Mouse (Mus musculus) forebrain, embryonic 11.5 days (tissue): ENCODE measurements around the gene Svs1. TPM values are rescaled to one million over a fixed set of nuclear protein-coding genes. Genes with fewer than 3 reads are reported as not detected.

Experiments used
- ATAC-seq: fragments of 200-750 bp; cut with Nextera tagmentation; replicated peaks from 2 replicates; pipeline ENCODE4 v1.8.0; 2017; ENCODE audit warnings: moderate TSS enrichment; ENCODE audit not compliant: low FRiP score
- DNase-seq: peaks from one replicate; pipeline ENCODE4 v3.0.0-alpha.2; 2017; ENCODE audit warnings: low spot score
- H3K27ac ChIP-seq: fragments of 300-500 bp; sonication (generic); 2 replicates; pipeline ENCODE4 v1.5.1; 2014; ENCODE audit warnings: low read depth, low read length
- H3K27me3 ChIP-seq: fragments of 300-500 bp; sonication (generic); 2 replicates; pipeline ENCODE4 v1.6.1; 2014; ENCODE audit warnings: mild to moderate bottlenecking, low read length, mixed read lengths; ENCODE audit not compliant: control insufficient read depth, insufficient read depth
- H3K36me3 ChIP-seq: fragments of 300-500 bp; sonication (generic); 2 replicates; pipeline ENCODE4 v1.6.1; 2014; ENCODE audit warnings: mild to moderate bottlenecking, low read length, moderate library complexity, mixed read lengths; ENCODE audit not compliant: control insufficient read depth, insufficient read depth
- H3K4me1 ChIP-seq: fragments of 300-500 bp; sonication (generic); replicated peaks from 2 replicates; pipeline ENCODE4 v1.6.1; 2014; ENCODE audit warnings: low read length, mixed read lengths; ENCODE audit not compliant: control insufficient read depth, insufficient read depth
- H3K4me2 ChIP-seq: fragments of 300-500 bp; sonication (generic); 2 replicates; pipeline ENCODE4 v1.6.1; 2014; ENCODE audit warnings: low read depth, mild to moderate bottlenecking, low read length, moderate library complexity, mixed read lengths; ENCODE audit not compliant: severe bottlenecking
- H3K4me3 ChIP-seq: fragments of 300-500 bp; sonication (generic); 2 replicates; pipeline ENCODE4 v1.5.1; 2014; ENCODE audit warnings: low read depth, low read length
- H3K9ac ChIP-seq: fragments of 300-500 bp; sonication (generic); 2 replicates; pipeline ENCODE4 v1.6.1; 2014; ENCODE audit warnings: low read length
- H3K9me3 ChIP-seq: fragments of 300-500 bp; sonication (generic); 2 replicates; pipeline ENCODE4 v1.6.1; 2016; ENCODE audit warnings: low read length, mixed read lengths; ENCODE audit not compliant: control insufficient read depth
- WGBS: fragments of 180-500 bp; shearing (Covaris S2); extraction: QIAGEN DNeasy Blood & Tissue Kit; methylation state at CpG from one replicate; pipeline ENCODE4 v1.1.7; 2014; 5-methylcytosine and 5-hydroxymethylcytosine counted together
- polyA plus RNA-seq: library from polyadenylated mRNA; unstranded; fragments of >200 nt; fragmentation: Nextera tagmentation; extraction: Ambion mirVana; gene quantifications from 2 replicates; pipeline ENCODE4 v1.2.1, GENCODE M21; 2014

Gene Svs1
- polyA plus RNA-seq, 1 experiment from 2014 or later: not detected

DNA sequence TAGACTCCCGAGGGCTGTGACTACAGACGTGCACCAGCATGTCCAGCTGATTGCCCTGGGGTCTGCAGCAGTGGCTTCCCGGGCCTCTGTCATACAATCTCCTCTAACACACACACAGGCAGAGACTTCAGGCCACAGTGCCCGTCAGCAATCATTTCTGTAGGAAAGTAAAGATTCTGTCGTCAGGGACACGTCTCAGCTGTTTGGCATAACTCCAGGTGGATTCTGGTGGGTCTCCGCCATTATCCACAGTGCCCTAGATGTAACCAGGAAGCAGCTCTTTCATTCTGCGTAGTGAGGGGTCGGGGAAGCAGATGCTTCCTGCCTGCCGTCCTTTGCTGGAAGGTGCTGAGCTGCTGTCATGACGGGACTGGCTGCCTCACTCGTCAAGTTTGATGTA lies 30.5 kb downstream of the Svs1 start:
- no peak overlapping the region for H3K4me2 ChIP-seq
- H3K9ac ChIP-seq: no peak overlapping the region
- 81% methylated on average over 12 of the region's 12 CpGs for WGBS
- no peak overlapping the region for H3K4me3 ChIP-seq
- ATAC-seq (no peak), DNase-seq (no peak)
- peaks cover 7% of the 10 kb centered on the region for H3K4me1 ChIP-seq
- no peak overlapping the region for H3K27ac ChIP-seq
- no peaks in the 10 kb centered on the region for H3K27me3 ChIP-seq
- no peaks in the 10 kb centered on the region for H3K36me3 ChIP-seq
- H3K9me3 ChIP-seq: no peaks in the 10 kb centered on the region

GRCm38 (mm10) chr6:49019341-49019740 lies 32.7 kb downstream of the Svs1 start:
- 92% methylated on average over 1 of the region's 1 CpGs for WGBS
- no peaks in the 10 kb centered on the region for H3K27me3 ChIP-seq
- H3K4me1 ChIP-seq: peaks cover 8% of the 10 kb centered on the region
- H3K36me3 ChIP-seq: no peaks in the 10 kb centered on the region
- H3K27ac ChIP-seq: no peak overlapping the region
- H3K9ac ChIP-seq: no peak overlapping the region
- H3K4me3 ChIP-seq: no peak overlapping the region
- ATAC-seq (no peak), DNase-seq (no peak)
- H3K4me2 ChIP-seq: no peak overlapping the region
- no peaks in the 10 kb centered on the region for H3K9me3 ChIP-seq

GRCm38 (mm10) chr6:49021141-49022012 lies 34.7 kb downstream of the Svs1 start:
- DNase-seq: no peak
- Histone ChIP-seq H3K4me3 (no peak overlapping the region), H3K9ac (no peak overlapping the region), H3K9me3 (no peaks in the 10 kb centered on the region), H3K36me3 (no peaks in the 10 kb centered on the region), H3K4me2 (no peak overlapping the region; the same call in 1 of the 2 replicates), H3K27me3 (no peaks in the 10 kb centered on the region), H3K4me1 (peaks cover 8% of the 10 kb centered on the region), H3K27ac (peak overlapping the region; percentile 31; the same call in 1 of the 2 replicates)
- 36% methylated on average over 14 of the region's 14 CpGs for WGBS
- peak; percentile 88 for ATAC-seq

DNA sequence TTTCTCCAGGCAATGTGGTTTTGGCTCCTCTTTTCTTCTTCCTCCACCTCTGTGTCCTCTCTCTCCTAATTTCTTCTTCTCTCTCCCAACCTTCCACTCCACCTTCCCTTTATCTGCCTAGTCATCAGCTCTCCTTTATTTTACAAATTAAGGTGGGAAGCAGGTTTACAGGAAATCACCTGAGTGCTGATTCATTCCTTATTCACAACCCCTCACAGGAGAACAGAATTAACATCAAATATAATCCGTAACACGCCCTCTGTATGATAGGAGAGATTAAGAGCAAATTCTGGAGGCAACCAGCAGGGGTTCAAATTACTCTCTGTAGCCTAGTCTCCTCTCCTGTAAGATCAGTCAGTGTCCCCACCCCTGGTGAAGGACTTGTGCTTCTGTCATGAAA lies 35.7 kb downstream of the Svs1 start:
- no peaks in the 10 kb centered on the region for H3K36me3 ChIP-seq
- no peak overlapping the region for H3K27ac ChIP-seq
- no peaks in the 10 kb centered on the region for H3K9me3 ChIP-seq
- ATAC-seq (no peak), DNase-seq (no peak)
- 90% methylated on average over 2 of the region's 2 CpGs for WGBS
- H3K4me2 ChIP-seq: no peak overlapping the region
- H3K9ac ChIP-seq: no peak overlapping the region
- H3K4me1 ChIP-seq: peaks cover 8% of the 10 kb centered on the region
- H3K27me3 ChIP-seq: no peaks in the 10 kb centered on the region
- H3K4me3 ChIP-seq: no peak overlapping the region

- 90% methylated on average over 10 of the region's 10 CpGs for WGBS
- no peak overlapping the region for H3K9ac ChIP-seq
These were observed 36.7 kb downstream of the Svs1 start for GRCm38 (mm10) chr6:49023315-49023714.

DNA sequence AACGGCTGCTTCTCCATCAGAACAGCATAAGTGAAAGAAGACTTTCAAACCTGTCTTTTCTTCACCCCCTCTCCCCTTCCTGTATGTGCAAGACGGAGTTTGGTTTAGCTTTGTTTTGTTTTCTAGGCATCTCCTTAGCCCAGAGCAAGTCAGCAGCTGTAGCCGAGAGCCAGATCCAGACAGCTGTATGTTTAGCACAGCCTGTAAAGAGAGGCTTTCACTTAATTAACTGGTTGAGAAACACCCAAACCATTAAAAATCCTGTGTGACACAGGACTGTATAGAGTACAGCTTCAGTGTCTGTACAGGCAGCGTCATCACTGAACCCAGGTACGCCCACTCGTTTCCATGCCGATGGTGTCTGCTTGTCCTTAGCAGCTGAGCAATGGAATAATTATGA lies 38.6 kb downstream of the Svs1 start:
- Histone ChIP-seq H3K36me3 (no peaks in the 10 kb centered on the region), H3K9ac (no peak overlapping the region), H3K4me2 (no peak overlapping the region), H3K9me3 (no peaks in the 10 kb centered on the region), H3K4me1 (peaks cover 8% of the 10 kb centered on the region), H3K4me3 (no peak overlapping the region), H3K27me3 (no peaks in the 10 kb centered on the region), H3K27ac (no peak overlapping the region)
- DNase-seq: no peak
- no peak for ATAC-seq
- WGBS: 75% methylated on average over 7 of the region's 7 CpGs

More at GRCm38 (mm10) chr6:49023315-49023714, 36.7 kb downstream of the Svs1 start:
- H3K36me3 ChIP-seq: no peaks in the 10 kb centered on the region
- H3K27me3 ChIP-seq: no peaks in the 10 kb centered on the region
- H3K4me3 ChIP-seq: no peak overlapping the region
- H3K4me2 ChIP-seq: no peak overlapping the region
- H3K4me1 ChIP-seq: peaks cover 8% of the 10 kb centered on the region
- H3K27ac ChIP-seq: no peak overlapping the region
- no peaks in the 10 kb centered on the region for H3K9me3 ChIP-seq
- no peak for ATAC-seq
- DNase-seq: no peak

- Histone ChIP-seq H3K27ac (no peak overlapping the region), H3K4me3 (no peak overlapping the region), H3K9ac (no peak overlapping the region), H3K27me3 (no peaks in the 10 kb centered on the region), H3K9me3 (no peaks in the 10 kb centered on the region), H3K4me2 (no peak overlapping the region), H3K36me3 (no peaks in the 10 kb centered on the region), H3K4me1 (peaks cover 2% of the 10 kb centered on the region; the same call in 1 of the 2 replicates)
- 96% methylated on average over 5 of the region's 5 CpGs for WGBS
- DNase-seq (no peak), ATAC-seq (no peak)
These were observed 39.8 kb downstream of the Svs1 start for GRCm38 (mm10) chr6:49026496-49026895.

DNA sequence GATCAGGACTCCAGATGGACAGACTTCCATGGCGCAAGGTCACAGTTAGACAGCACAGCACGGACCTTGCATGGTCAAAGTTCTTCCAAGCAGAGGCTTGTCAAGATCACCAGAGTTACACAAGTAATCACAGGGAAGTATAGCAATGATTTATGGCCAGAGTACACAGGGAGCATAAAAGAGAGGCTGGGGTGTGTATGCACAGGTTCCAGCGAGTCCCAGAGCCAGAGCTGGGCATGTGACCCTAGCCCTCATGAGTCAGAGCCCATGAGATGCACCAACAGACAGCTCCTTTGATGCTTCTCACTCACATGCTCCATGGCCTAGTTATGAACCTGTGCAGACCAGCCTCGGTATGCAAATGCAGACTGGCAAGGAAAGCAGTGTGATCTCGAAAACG lies 41.4 kb downstream of the Svs1 start:
- Histone ChIP-seq H3K4me1 (no peaks in the 10 kb centered on the region; the same call in 1 of the 2 replicates), H3K9me3 (no peaks in the 10 kb centered on the region), H3K27me3 (no peaks in the 10 kb centered on the region), H3K27ac (no peak overlapping the region), H3K4me3 (no peak overlapping the region), H3K9ac (no peak overlapping the region), H3K36me3 (no peaks in the 10 kb centered on the region), H3K4me2 (no peak overlapping the region)
- WGBS: 93% methylated on average over 6 of the region's 6 CpGs
- DNase-seq: no peak
- ATAC-seq: no peak

GRCm38 (mm10) chr6:49028708-49029107 lies 42.0 kb downstream of the Svs1 start:
- ATAC-seq: no peak
- no peak overlapping the region for H3K9ac ChIP-seq
- no peak overlapping the region for H3K4me3 ChIP-seq
- H3K4me2 ChIP-seq: no peak overlapping the region
- no peak for DNase-seq
- no peaks in the 10 kb centered on the region; the same call in 1 of the 2 replicates for H3K4me1 ChIP-seq
- H3K27ac ChIP-seq: no peak overlapping the region
- H3K27me3 ChIP-seq: no peaks in the 10 kb centered on the region
- H3K36me3 ChIP-seq: no peaks in the 10 kb centered on the region
- 85% methylated on average over 3 of the region's 3 CpGs for WGBS
- no peaks in the 10 kb centered on the region for H3K9me3 ChIP-seq
